7 mouse cellular contexts compared by ENCODE assay signal in genomic region chr5:32610801-32611340, GRCm38 (mm10). TPM values are rescaled to one million over a fixed set of nuclear protein-coding genes. Genes with fewer than 3 reads are reported as not detected.
DNase-seq lines count a peak whose midpoint lies in the region; ATAC-seq lines count a peak whose summit lies in the region.

Gene Yes1 (plus strand): TSS chr5:32611171.

- DNase-seq in adrenal gland, postnatal 14 days = peak; percentile 94
- DNase-seq in embryo, embryonic 11 days = peak; percentile 95
- peak; percentile 71 to 82 for DNase-seq in gastrocnemius, postnatal 4 days (ENCODE audit: low spot score in 2 of 2)
- DNase-seq in limb, embryonic 11.5 days (ENCODE audit: low spot score) = peak; percentile 89
- DNase-seq in spleen, adult 12 weeks (ENCODE audit: low spot score) = peak; percentile 18

- WGBS in intestine, embryonic 16.5 days = under 1% methylated on average over 59 of the region's 69 CpGs
- under 1% methylated on average over 43 of the region's 69 CpGs for WGBS in limb, embryonic 11.5 days
- under 1% methylated on average over 50 of the region's 69 CpGs for WGBS in midbrain, embryonic 13.5 days

- H3K9me3 ChIP-seq in intestine, embryonic 16.5 days (ENCODE audit: control insufficient read depth, low read length) = no peaks in the 10 kb centered on the region
- H3K9me3 ChIP-seq in limb, embryonic 11.5 days (ENCODE audit: control insufficient read depth, low read length) = no peaks in the 10 kb centered on the region
- no peaks in the 10 kb centered on the region for H3K9me3 ChIP-seq in midbrain, embryonic 13.5 days

- peak within 1 kb of the TSS; percentile 94 for H3K27ac ChIP-seq in intestine, embryonic 16.5 days (ENCODE audit: low read length)
- H3K27ac ChIP-seq in limb, embryonic 11.5 days (replicated peaks; ENCODE audit: low read depth, low read length) = peak within 1 kb of the TSS; percentile 95
- H3K27ac ChIP-seq in midbrain, embryonic 13.5 days = peak within 1 kb of the TSS; percentile 90

- H3K4me2 ChIP-seq in intestine, embryonic 16.5 days (ENCODE audit: low read depth, low read length) = peak within 1 kb of the TSS; percentile 77
- peak within 1 kb of the TSS; percentile 67 for H3K4me2 ChIP-seq in limb, embryonic 11.5 days (ENCODE audit: low read depth, severe bottlenecking)
- H3K4me2 ChIP-seq in midbrain, embryonic 13.5 days (replicated peaks) = peak within 1 kb of the TSS; percentile 77

- no peaks in the 10 kb centered on the region for H3K36me3 ChIP-seq in intestine, embryonic 16.5 days (ENCODE audit: control insufficient read depth, insufficient read depth, low read length)
- H3K36me3 ChIP-seq in limb, embryonic 11.5 days (ENCODE audit: control insufficient read depth, insufficient read depth, low read length) = no peaks in the 10 kb centered on the region
- H3K36me3 ChIP-seq in midbrain, embryonic 13.5 days = no peaks in the 10 kb centered on the region

- no peaks in the 10 kb centered on the region for H3K4me1 ChIP-seq in intestine, embryonic 16.5 days (ENCODE audit: control insufficient read depth, insufficient read depth, low read length)
- no peaks in the 10 kb centered on the region for H3K4me1 ChIP-seq in limb, embryonic 11.5 days (ENCODE audit: control insufficient read depth, insufficient read depth, low read length)
- peaks cover 20% of the 10 kb centered on the region for H3K4me1 ChIP-seq in midbrain, embryonic 13.5 days (replicated peaks)

- H3K9ac ChIP-seq in intestine, embryonic 16.5 days (ENCODE audit: low read depth, low read length) = peak within 1 kb of the TSS; percentile 95
- peak within 1 kb of the TSS; percentile 95 for H3K9ac ChIP-seq in limb, embryonic 11.5 days (ENCODE audit: low read length)
- H3K9ac ChIP-seq in midbrain, embryonic 13.5 days (replicated peaks) = peak within 1 kb of the TSS; percentile 89

- H3K4me3 ChIP-seq in intestine, embryonic 16.5 days (ENCODE audit: low read length) = peak within 1 kb of the TSS; percentile 95
- peak within 1 kb of the TSS; percentile 90 for H3K4me3 ChIP-seq in limb, embryonic 11.5 days (ENCODE audit: low read depth, low read length)
- peak within 1 kb of the TSS; percentile 92 for H3K4me3 ChIP-seq in midbrain, embryonic 13.5 days (replicated peaks)

- H3K27me3 ChIP-seq in intestine, embryonic 16.5 days (replicated peaks; ENCODE audit: control insufficient read depth, insufficient read depth, low read length) = no peaks in the 10 kb centered on the region
- no peaks in the 10 kb centered on the region for H3K27me3 ChIP-seq in limb, embryonic 11.5 days (ENCODE audit: control insufficient read depth, insufficient read depth, low read length)
- H3K27me3 ChIP-seq in midbrain, embryonic 13.5 days = no peaks in the 10 kb centered on the region

- peak; percentile 97 for ATAC-seq in intestine, embryonic 16.5 days
- ATAC-seq in limb, embryonic 11.5 days (ENCODE audit: insufficient number of reproducible peaks, low FRiP score, low TSS enrichment, low read depth) = peak; percentile 90
- ATAC-seq in midbrain, embryonic 13.5 days = peak; percentile 96

RNA-seq across cellular contexts. Expression of gene Yes1, which starts in this region (rescaled TPM):
- total RNA-seq in adrenal gland, postnatal 14 days (2021) = 48.5 and 51.4 TPM in 2 replicates
- 10 to 100 TPM; 30.3 to 35.0 TPM for total RNA-seq in gastrocnemius, postnatal 4 days (2021)
- polyA plus RNA-seq in intestine, embryonic 16.5 days (2015; fragmentation: Nextera tagmentation; extraction: Ambion mirVana) = 26.9 and 30.1 TPM in 2 replicates
- polyA plus RNA-seq in limb, embryonic 11.5 days (2014; fragmentation: Nextera tagmentation; extraction: Ambion mirVana) = 36.4 and 39.9 TPM in 2 replicates
- 19.8 and 21.5 TPM in 2 replicates for polyA plus RNA-seq in midbrain, embryonic 13.5 days (2015; fragmentation: Nextera tagmentation; extraction: Ambion mirVana)

Comparison
In these comparisons a context has a peak if more than half of its experiments do, and no peak if none do; other contexts are left out.
1. Peak in every context shown above with its lines: DNase-seq, ATAC-seq, H3K4me3 ChIP-seq and H3K27ac ChIP-seq.
2. DNase-seq: peak in every context shown above with its lines; median percentile 95 in embryo, embryonic 11 days; 94 in adrenal gland, postnatal 14 days; 89 in limb, embryonic 11.5 days; 76 in gastrocnemius, postnatal 4 days; 18 in spleen, adult 12 weeks.